Mouse (Mus musculus): ENCODE measurements around the gene Ramp3.

DNA sequence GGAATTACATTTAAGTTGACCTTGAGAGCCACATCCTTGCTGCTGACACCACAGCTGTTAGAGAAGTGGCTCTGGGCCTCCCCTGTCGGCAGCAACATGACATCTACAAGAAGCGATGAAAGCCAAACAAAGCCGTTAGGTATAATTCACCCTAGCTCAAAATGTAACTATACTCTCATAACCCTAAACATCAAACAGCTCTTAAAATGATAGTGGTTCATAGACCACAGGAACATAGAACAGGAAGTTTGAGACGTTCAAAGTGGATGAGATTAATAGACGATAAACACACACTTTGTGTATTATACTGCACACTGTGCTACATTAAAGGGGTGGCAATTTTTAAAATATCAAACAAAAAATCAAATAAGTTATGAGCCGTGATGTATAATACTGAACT lies 46.5 kb downstream of the Ramp3 start:
- TF ChIP-seq POLR2A (IDR thresholded peaks at IDR 0.05; ENCODE audit: insufficient read length, low read depth): no peak
- TF ChIP-seq TCF12 (IDR thresholded peaks at IDR 0.05; ENCODE audit: insufficient read depth, poor library complexity, severe bottlenecking): no peak
- TF ChIP-seq MAX (IDR thresholded peaks at IDR 0.05; ENCODE audit: low read depth): no peak
- no peak for TF ChIP-seq POLR2AphosphoS2 (IDR thresholded peaks at IDR 0.05; ENCODE audit: insufficient read length, low read depth)
